Mouse (Mus musculus) neural tube, embryonic 15.5 days (tissue): ENCODE results near the gene Lrrc4. TPM values are rescaled to one million over a fixed set of nuclear protein-coding genes. Genes with fewer than 3 reads are reported as not detected.

Source experiments
- ATAC-seq: fragments of 200-750 bp; cut with Nextera tagmentation; 2 replicates; pipeline ENCODE4 v1.8.0; 2017; ENCODE audit warnings: mild to moderate bottlenecking, moderate TSS enrichment, moderate library complexity; ENCODE audit not compliant: low FRiP score
- H3K27ac ChIP-seq: fragments of 300-500 bp; sonication (generic); replicated peaks from 2 replicates; pipeline ENCODE4 v1.5.1; 2015; ENCODE audit warnings: mild to moderate bottlenecking, inconsistent platforms
- H3K27me3 ChIP-seq: fragments of 300-500 bp; sonication (generic); replicated peaks from 2 replicates; pipeline ENCODE4 v1.6.1; 2015; ENCODE audit warnings: inconsistent platforms
- H3K36me3 ChIP-seq: fragments of 300-500 bp; sonication (generic); 2 replicates; pipeline ENCODE4 v1.6.1; 2015; ENCODE audit warnings: inconsistent platforms
- H3K4me1 ChIP-seq: fragments of 300-500 bp; sonication (generic); 2 replicates; pipeline ENCODE4 v1.6.1; 2015; ENCODE audit warnings: inconsistent platforms
- H3K4me2 ChIP-seq: fragments of 300-500 bp; sonication (generic); 2 replicates; pipeline ENCODE4 v1.6.1; 2015; ENCODE audit warnings: inconsistent platforms, mild to moderate bottlenecking, moderate library complexity
- H3K4me3 ChIP-seq: fragments of 300-500 bp; sonication (generic); replicated peaks from 2 replicates; pipeline ENCODE4 v1.5.1; 2015; ENCODE audit warnings: mild to moderate bottlenecking, inconsistent platforms
- H3K9ac ChIP-seq: fragments of 300-500 bp; sonication (generic); replicated peaks from 2 replicates; pipeline ENCODE4 v1.6.1; 2015; ENCODE audit warnings: mild to moderate bottlenecking, inconsistent platforms
- H3K9me3 ChIP-seq: fragments of 300-500 bp; sonication (generic); replicated peaks from 2 replicates; pipeline ENCODE4 v1.6.1; 2016; ENCODE audit warnings: inconsistent platforms
- WGBS: fragments of 180-500 bp; shearing (Covaris S2); methylation state at CpG from one replicate; pipeline ENCODE4 v1.1.7; 2015; ENCODE audit warnings: mixed read lengths; 5-methylcytosine and 5-hydroxymethylcytosine counted together
- polyA plus RNA-seq: library from polyadenylated mRNA; unstranded; fragments of >200 nt; fragmentation: Nextera tagmentation; extraction: Ambion mirVana; gene quantifications from 2 replicates; pipeline ENCODE4 v1.2.1, GENCODE M21; 2015

The Lrrc4 gene
- polyA plus RNA-seq, 1 experiment from 2014 or later, result 8.5 TPM

GRCm38 (mm10) chr6:28866206-28866605, 34.7 kb upstream of the Lrrc4 start:
- no peak for ATAC-seq
- no peak overlapping the region for H3K27ac ChIP-seq
- WGBS, result 98% methylated on average over 3 of the region's 3 CpGs
- no peak overlapping the region for H3K4me2 ChIP-seq
- no peak overlapping the region for H3K9ac ChIP-seq
- H3K4me1 ChIP-seq, result peaks cover 27% of the 10 kb centered on the region
- H3K9me3 ChIP-seq, result no peaks in the 10 kb centered on the region
- no peaks in the 10 kb centered on the region for H3K27me3 ChIP-seq
- H3K4me3 ChIP-seq, result no peak overlapping the region
- no peaks in the 10 kb centered on the region for H3K36me3 ChIP-seq

DNA sequence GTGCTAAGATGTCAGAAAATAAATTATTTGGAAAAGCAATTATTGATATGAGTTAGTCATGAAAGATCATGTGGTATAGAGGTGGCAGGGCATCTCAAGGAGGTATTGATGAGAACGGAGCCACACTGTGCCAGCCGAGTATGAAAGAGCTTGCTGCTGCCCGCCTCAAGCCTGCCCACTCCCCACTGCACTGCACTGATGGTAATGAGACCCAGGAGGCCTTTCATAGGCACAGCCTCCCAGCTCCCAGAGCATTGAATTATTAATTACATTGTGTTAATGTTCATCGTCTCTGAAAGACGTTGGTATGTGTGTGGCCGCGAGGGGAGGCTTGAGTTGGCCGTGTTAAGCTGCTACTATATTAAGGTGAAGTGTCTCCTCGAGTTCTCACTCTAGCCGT, 33.6 kb upstream of the Lrrc4 start:
- peak; percentile 73 for ATAC-seq
- 21% methylated on average over 10 of the region's 10 CpGs for WGBS
- Histone ChIP-seq H3K27me3 (no peaks in the 10 kb centered on the region), H3K9me3 (no peaks in the 10 kb centered on the region), H3K4me1 (peaks cover 35% of the 10 kb centered on the region), H3K27ac (peak overlapping the region; percentile 72), H3K4me2 (no peak overlapping the region), H3K4me3 (no peak overlapping the region), H3K36me3 (no peaks in the 10 kb centered on the region), H3K9ac (0 out of 2 replicates have a peak overlapping the region, but pooled peaks have one; percentile 11)

- Histone ChIP-seq H3K4me2 (no peak overlapping the region), H3K27me3 (no peaks in the 10 kb centered on the region), H3K9ac (0 out of 2 replicates have a peak overlapping the region, but pooled peaks have one; percentile 11), H3K9me3 (no peaks in the 10 kb centered on the region), H3K27ac (peak overlapping the region; percentile 72), H3K36me3 (no peaks in the 10 kb centered on the region), H3K4me3 (no peak overlapping the region), H3K4me1 (peaks cover 37% of the 10 kb centered on the region)
- peak; percentile 67 for ATAC-seq
- 13% methylated on average over 5 of the region's 5 CpGs for WGBS
Measured at GRCm38 (mm10) chr6:28864684-28865083, 33.1 kb upstream of the Lrrc4 start.

DNA sequence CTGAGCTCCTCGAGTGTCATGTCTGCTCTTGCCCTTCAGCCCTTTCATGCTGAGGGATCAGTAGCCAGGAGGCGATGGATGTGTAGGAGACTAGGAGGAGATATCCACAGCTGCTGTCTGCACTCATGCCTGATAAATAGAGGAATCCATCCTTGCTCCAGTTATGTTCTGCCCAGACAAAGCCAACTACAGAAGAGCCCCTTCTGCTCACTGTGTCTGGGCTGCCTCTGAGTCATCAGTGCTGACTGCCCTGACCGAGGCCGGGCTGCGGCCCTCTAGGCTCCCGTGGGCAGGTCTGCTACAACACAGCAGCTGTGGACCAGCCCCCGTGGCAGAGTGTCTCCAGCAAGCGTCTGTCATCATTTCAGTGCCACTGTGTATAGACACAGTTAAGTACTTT, 30.8 kb upstream of the Lrrc4 start:
- Histone ChIP-seq H3K4me2 (no peak overlapping the region), H3K4me1 (peaks cover 34% of the 10 kb centered on the region), H3K36me3 (no peaks in the 10 kb centered on the region), H3K9me3 (no peaks in the 10 kb centered on the region), H3K9ac (no peak overlapping the region), H3K27me3 (no peaks in the 10 kb centered on the region), H3K27ac (no peak overlapping the region), H3K4me3 (no peak overlapping the region)
- ATAC-seq, result no peak
- 58% methylated on average over 8 of the region's 8 CpGs for WGBS

DNA sequence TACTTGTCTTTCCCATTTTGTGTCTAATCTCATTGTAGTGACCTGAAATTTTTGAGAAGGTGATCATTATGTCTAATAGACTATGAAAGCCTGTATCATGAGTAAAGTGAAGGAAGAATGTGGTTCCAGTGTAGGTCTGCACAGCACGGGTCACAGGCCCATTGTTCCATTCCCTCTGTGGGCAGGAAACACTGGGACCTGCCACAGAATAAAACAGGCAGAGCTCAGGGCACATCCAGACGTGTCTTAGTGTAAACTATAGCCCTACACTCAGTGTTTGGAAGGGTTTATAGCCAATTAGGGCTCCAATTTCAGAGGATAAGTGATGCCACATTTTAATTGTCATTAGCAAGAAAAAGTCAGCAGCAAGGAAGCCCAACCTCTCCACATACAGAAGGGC, 29.4 kb upstream of the Lrrc4 start:
- ATAC-seq, result no peak
- Histone ChIP-seq H3K9ac (no peak overlapping the region), H3K4me1 (peaks cover 40% of the 10 kb centered on the region), H3K27me3 (no peaks in the 10 kb centered on the region), H3K9me3 (no peaks in the 10 kb centered on the region), H3K36me3 (no peaks in the 10 kb centered on the region), H3K4me2 (no peak overlapping the region), H3K4me3 (no peak overlapping the region), H3K27ac (no peak overlapping the region)
- WGBS, result 31% methylated on average over 2 of the region's 2 CpGs

DNA sequence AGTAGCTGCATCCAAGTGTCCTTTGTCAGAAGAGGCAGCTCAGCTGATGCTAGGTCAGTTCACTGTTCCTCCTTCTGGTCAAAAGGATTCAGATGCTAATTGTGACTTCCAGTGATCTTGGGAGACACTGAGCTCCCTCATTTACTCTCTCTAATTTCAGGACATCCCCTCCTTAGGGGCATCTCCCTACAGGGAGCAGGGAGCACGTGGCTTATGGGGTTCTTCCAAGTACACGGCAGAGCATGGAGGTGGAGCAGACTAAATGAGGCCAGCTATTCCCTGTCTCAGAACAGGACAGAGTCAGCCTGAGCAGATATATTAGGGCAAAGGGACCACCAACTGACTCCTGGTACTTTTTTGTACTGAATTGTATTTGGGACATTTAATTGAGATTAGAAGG, 28.9 kb upstream of the Lrrc4 start:
- peaks cover 38% of the 10 kb centered on the region for H3K4me1 ChIP-seq

GRCm38 (mm10) chr6:28859094-28859493, 27.5 kb upstream of the Lrrc4 start:
- ATAC-seq, result no peak
- Histone ChIP-seq H3K9me3 (no peaks in the 10 kb centered on the region), H3K4me1 (peaks cover 38% of the 10 kb centered on the region), H3K27ac (no peak overlapping the region), H3K27me3 (no peaks in the 10 kb centered on the region), H3K4me2 (no peak overlapping the region), H3K9ac (no peak overlapping the region), H3K36me3 (no peaks in the 10 kb centered on the region), H3K4me3 (no peak overlapping the region)
- WGBS, result 89% methylated on average over 2 of the region's 2 CpGs

More for the DNA sequence above, 28.9 kb upstream of the Lrrc4 start:
- Histone ChIP-seq H3K27ac (no peak overlapping the region), H3K9me3 (no peaks in the 10 kb centered on the region), H3K4me2 (no peak overlapping the region), H3K36me3 (no peaks in the 10 kb centered on the region), H3K27me3 (no peaks in the 10 kb centered on the region), H3K4me3 (no peak overlapping the region), H3K9ac (no peak overlapping the region)
- ATAC-seq, result no peak
- WGBS, result 22% methylated on average over 2 of the region's 2 CpGs

- 84% methylated on average over 2 of the region's 2 CpGs for WGBS
- no peaks in the 10 kb centered on the region for H3K9me3 ChIP-seq
- ATAC-seq, result no peak
- H3K4me2 ChIP-seq, result no peak overlapping the region
- peaks cover 53% of the 10 kb centered on the region for H3K4me1 ChIP-seq
- no peak overlapping the region for H3K9ac ChIP-seq
- H3K4me3 ChIP-seq, result no peak overlapping the region
- H3K36me3 ChIP-seq, result no peaks in the 10 kb centered on the region
- no peak overlapping the region for H3K27ac ChIP-seq
- no peaks in the 10 kb centered on the region for H3K27me3 ChIP-seq
Measured at GRCm38 (mm10) chr6:28857198-28858180, 25.9 kb upstream of the Lrrc4 start.

- Histone ChIP-seq H3K27ac (no peak overlapping the region), H3K36me3 (no peaks in the 10 kb centered on the region), H3K9me3 (no peaks in the 10 kb centered on the region), H3K27me3 (no peaks in the 10 kb centered on the region), H3K4me2 (no peak overlapping the region), H3K9ac (no peak overlapping the region), H3K4me1 (peaks cover 57% of the 10 kb centered on the region), H3K4me3 (no peak overlapping the region)
- 82% methylated on average over 4 of the region's 4 CpGs for WGBS
- ATAC-seq, result no peak
Measured at GRCm38 (mm10) chr6:28856789-28857188, 25.2 kb upstream of the Lrrc4 start.

DNA sequence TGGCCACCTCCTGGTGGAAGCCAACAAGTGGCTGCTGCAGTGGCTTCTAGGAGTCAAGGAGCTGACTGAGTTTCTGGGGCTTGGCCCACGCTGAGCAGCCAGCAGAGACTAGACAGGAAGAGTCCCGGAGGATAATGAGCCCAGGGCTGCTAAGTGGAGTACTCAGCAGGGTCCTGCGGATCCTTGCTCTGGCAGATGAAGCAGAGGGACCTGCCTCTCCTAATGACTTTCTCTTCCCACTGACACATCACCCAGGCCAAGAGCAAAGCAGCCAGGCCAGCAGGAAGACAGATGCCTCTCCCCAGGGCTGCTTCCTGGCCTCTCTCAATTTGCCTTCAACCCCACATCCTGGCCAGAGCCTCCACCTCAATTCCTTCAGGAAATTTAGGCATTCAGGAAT, 23.9 kb upstream of the Lrrc4 start:
- Histone ChIP-seq H3K27me3 (no peaks in the 10 kb centered on the region), H3K4me2 (no peak overlapping the region), H3K4me3 (no peak overlapping the region), H3K27ac (peak overlapping the region; percentile 69), H3K36me3 (no peaks in the 10 kb centered on the region), H3K9me3 (no peaks in the 10 kb centered on the region), H3K4me1 (peaks cover 56% of the 10 kb centered on the region), H3K9ac (no peak overlapping the region)
- no peak for ATAC-seq
- whole genome bisulfite sequencing, result 6% methylated on average over 3 of the region's 3 CpGs

- Histone ChIP-seq H3K27ac (peak overlapping the region; percentile 69; the same call in 1 of the 2 replicates), H3K9me3 (no peaks in the 10 kb centered on the region), H3K4me1 (peaks cover 57% of the 10 kb centered on the region), H3K4me3 (no peak overlapping the region), H3K36me3 (no peaks in the 10 kb centered on the region), H3K4me2 (no peak overlapping the region), H3K27me3 (no peaks in the 10 kb centered on the region), H3K9ac (no peak overlapping the region)
- peak; percentile 42; the same call in 1 of the 2 replicates for ATAC-seq
- 18% methylated on average over 8 of the region's 8 CpGs for WGBS
Measured at GRCm38 (mm10) chr6:28854598-28854997, 23.1 kb upstream of the Lrrc4 start.

- peak overlapping the region; percentile 69 for H3K27ac ChIP-seq
- H3K9ac ChIP-seq, result no peak overlapping the region
- H3K27me3 ChIP-seq, result no peaks in the 10 kb centered on the region
- WGBS, result 6% methylated on average over 2 of the region's 2 CpGs
- H3K4me2 ChIP-seq, result 0 out of 2 replicates have a peak overlapping the region, but pooled peaks have one; percentile 9
- no peak overlapping the region for H3K4me3 ChIP-seq
- H3K36me3 ChIP-seq, result no peaks in the 10 kb centered on the region
- ATAC-seq, result 0 out of 2 replicates have a peak, but pooled peaks have one; percentile 40
- H3K9me3 ChIP-seq, result no peaks in the 10 kb centered on the region
- peaks cover 67% of the 10 kb centered on the region for H3K4me1 ChIP-seq
Measured at GRCm38 (mm10) chr6:28853654-28854053, 22.1 kb upstream of the Lrrc4 start.
